Mouse (Mus musculus) ES-E14 (cell line): ENCODE measurements around the gene Man2a1.

ENCODE experiments used
- CHD2 ChIP-seq: IDR thresholded peaks from 2 replicates; pipeline ENCODE4 v1.6.1; 2014; ENCODE audit warnings: mild to moderate bottlenecking, low read depth, low read length, inconsistent platforms
- HCFC1 ChIP-seq: IDR thresholded peaks from 2 replicates; pipeline ENCODE4 v1.6.1; 2012; ENCODE audit warnings: low read length, inconsistent platforms, borderline replicate concordance; ENCODE audit not compliant: insufficient read depth
- MAFK ChIP-seq: IDR thresholded peaks from 2 replicates; pipeline ENCODE4 v1.6.1; 2014; ENCODE audit warnings: mild to moderate bottlenecking, low read depth, low read length, inconsistent platforms; ENCODE audit not compliant: insufficient read depth
- ZC3H11A ChIP-seq: IDR thresholded peaks from 2 replicates; pipeline ENCODE4 v1.6.1; 2012; ENCODE audit warnings: low read depth, mild to moderate bottlenecking, inconsistent platforms, low read length, borderline replicate concordance
- ZNF384 ChIP-seq: IDR thresholded peaks from 2 replicates; pipeline ENCODE4 v1.6.1; 2012; ENCODE audit warnings: low read depth, low read length, inconsistent platforms

GRCm38 (mm10) chr17:64666518-64666917, 66.0 kb downstream of the Man2a1 start:
- TF ChIP-seq MAFK (no peak), CHD2 (no peak), ZC3H11A (no peak), ZNF384 (no peak), HCFC1 (no peak)
